Mouse (Mus musculus) ES-E14 (cell line): Measurements from ENCODE around the gene Emc3.

Experiments
- HCFC1 ChIP-seq: IDR thresholded peaks from 2 replicates; pipeline ENCODE4 v1.6.1; 2012; ENCODE audit warnings: low read length, inconsistent platforms, borderline replicate concordance; ENCODE audit not compliant: insufficient read depth
- MAFK ChIP-seq: IDR thresholded peaks from 2 replicates; pipeline ENCODE4 v1.6.1; 2014; ENCODE audit warnings: mild to moderate bottlenecking, low read depth, low read length, inconsistent platforms; ENCODE audit not compliant: insufficient read depth
- ZC3H11A ChIP-seq: IDR thresholded peaks from 2 replicates; pipeline ENCODE4 v1.6.1; 2012; ENCODE audit warnings: low read depth, mild to moderate bottlenecking, inconsistent platforms, low read length, borderline replicate concordance
- ZNF384 ChIP-seq: IDR thresholded peaks from 2 replicates; pipeline ENCODE4 v1.6.1; 2012; ENCODE audit warnings: low read depth, low read length, inconsistent platforms

DNA sequence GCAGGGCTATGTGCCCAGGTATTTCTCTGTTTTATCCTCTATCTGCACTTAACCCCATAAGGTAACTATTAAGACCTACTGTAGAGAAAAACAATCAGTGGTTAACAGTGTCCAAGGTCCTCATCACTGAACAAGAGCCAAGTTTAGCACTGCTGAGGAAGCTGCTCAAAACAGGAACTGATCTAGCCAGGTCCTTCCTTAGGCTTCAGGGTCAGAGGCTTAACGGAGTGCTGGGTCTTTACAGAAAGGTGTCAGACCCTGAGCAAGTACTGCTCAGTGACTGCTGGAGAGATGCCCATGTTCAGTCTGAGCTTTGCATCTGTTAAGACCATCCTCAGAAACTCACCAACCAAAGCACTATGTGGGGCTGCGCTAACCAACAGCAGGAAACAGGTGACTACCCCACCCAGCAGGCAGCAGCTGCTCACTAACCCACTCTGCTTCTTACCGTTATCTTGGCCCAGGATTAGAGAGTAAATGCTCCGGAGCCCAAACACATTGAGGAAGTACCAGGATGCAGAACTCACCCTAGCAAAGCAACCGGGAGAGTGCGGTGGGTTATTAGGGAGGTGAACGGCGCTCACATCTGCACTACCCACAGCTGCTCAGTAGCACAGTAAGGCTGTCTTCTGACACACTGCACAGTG, 13.9 kb downstream of the Emc3 start:
- no peak for TF ChIP-seq MAFK
- no peak for TF ChIP-seq HCFC1
- TF ChIP-seq ZNF384, result no peak
- no peak for TF ChIP-seq ZC3H11A
